Mouse (Mus musculus): ENCODE measurements at regions not wholly inside any gene's neighbourhood (a gene's known extent, or its start where the extent isn't known, plus 50 kb on each side); places are given as distances from the start of the nearest gene placed in this dataset.
"Not testable (repeated sequence)": the region's sequence is repeated elsewhere in the genome, so short reads cannot be mapped to it uniquely, and the experiment has no call there.

DNA sequence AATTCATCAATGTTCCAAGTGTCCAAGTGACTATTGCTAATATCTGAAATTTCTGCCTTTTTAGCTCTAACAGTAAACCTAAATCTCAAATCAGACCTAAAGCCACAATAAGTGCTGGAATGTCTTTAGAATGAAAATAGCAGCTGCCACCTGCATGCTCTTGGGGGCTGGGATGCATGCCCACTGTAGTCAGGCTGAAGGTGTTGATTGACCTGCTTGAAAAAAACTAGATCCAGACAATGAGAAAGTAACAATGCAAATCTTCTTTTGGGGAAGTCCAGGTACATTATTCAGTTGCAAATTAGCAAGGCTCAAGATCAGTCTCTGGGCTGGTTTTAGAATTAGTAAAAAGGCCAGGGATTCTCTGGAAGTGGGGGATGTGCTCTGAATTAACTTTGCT lies 1759.9 kb upstream of the Slc39a10 start:
- H3K36me3 ChIP-seq (ENCODE audit: insufficient read depth, low read length); H3K27me3 ChIP-seq (ENCODE audit: insufficient read depth, low read length): not testable (repeated sequence)
- peak; percentile 29; the same call in 1 of the 2 replicates for TF ChIP-seq NANOG (IDR thresholded peaks at IDR 0.05; ENCODE audit: borderline replicate concordance, low read length)
- peak; percentile 19; the same call in 1 of the 2 replicates for TF ChIP-seq POU5F1 (IDR thresholded peaks at IDR 0.05; ENCODE audit: borderline replicate concordance, low read length)

DNA sequence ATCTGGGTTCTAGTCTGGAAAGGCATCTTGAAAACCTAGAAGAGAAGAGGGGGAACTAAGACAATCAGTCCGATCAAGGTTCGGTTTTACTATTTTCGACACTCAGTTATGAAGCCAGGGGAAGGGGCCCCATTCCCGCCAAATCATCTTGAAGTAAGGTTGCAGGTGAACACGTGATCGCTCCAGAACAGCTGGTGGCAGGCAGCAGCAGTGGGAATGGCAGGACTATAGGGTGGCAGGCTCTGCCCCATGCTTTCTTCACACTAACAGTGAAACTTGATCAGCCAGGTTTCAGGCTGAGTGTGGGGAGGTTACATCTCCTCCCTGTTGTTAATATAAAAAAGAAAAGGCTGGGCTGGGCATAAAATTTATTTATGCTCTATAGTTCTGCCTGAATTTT lies 1758.7 kb upstream of the Slc39a10 start:
- Histone ChIP-seq H3K9me3 (ENCODE audit: low read length) (peaks cover 14% of the 10 kb centered on the region), H3K4me1 (replicated peaks; ENCODE audit: low read depth, low read length) (peaks cover 6% of the 10 kb centered on the region; the same call in 1 of the 2 replicates), H3K36me3 (ENCODE audit: insufficient read depth, low read length) (no peaks in the 10 kb centered on the region), H3K4me3 (replicated peaks; ENCODE audit: low read length) (no peak overlapping the region), H3K27me3 (ENCODE audit: insufficient read depth, low read length) (no peaks in the 10 kb centered on the region)
- no peak for TF ChIP-seq POU5F1 (IDR thresholded peaks at IDR 0.05; ENCODE audit: borderline replicate concordance, low read length)
- TF ChIP-seq CTCF (conservative IDR thresholded peaks at IDR 0.05; ENCODE audit: low read length) = no peak
- TF ChIP-seq NANOG (IDR thresholded peaks at IDR 0.05; ENCODE audit: borderline replicate concordance, low read length) = no peak

More for the DNA sequence above, 1759.9 kb upstream of the Slc39a10 start:
- peaks cover 17% of the 10 kb centered on the region for H3K9me3 ChIP-seq (ENCODE audit: low read length)
- H3K4me1 ChIP-seq (replicated peaks; ENCODE audit: low read depth, low read length); H3K4me3 ChIP-seq (replicated peaks; ENCODE audit: low read length): not testable (repeated sequence)

DNA sequence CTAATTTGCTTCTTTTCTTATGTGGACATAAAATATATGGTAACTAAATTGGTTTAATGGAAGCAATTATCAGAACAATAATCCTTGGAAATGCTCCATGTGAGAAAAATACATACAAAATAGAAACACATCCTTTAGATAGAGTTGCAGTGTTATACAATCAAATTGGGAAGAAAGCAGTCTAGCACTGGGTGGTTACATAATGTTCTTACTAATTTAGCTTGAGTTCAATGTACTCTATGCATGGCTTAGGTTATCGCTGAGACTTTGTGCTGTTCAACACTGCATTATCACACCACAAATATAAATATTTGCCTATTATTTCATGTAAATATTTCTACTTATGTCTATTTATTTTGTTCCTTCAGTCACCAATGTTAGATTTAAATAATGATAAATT lies 1724.5 kb upstream of the Slc39a10 start:
- Histone ChIP-seq H3K4me1 (replicated peaks; ENCODE audit: low read depth, low read length) (no peaks in the 10 kb centered on the region), H3K9me3 (ENCODE audit: low read length) (no peaks in the 10 kb centered on the region), H3K27me3 (ENCODE audit: insufficient read depth, low read length) (no peaks in the 10 kb centered on the region), H3K36me3 (ENCODE audit: insufficient read depth, low read length) (no peaks in the 10 kb centered on the region), H3K4me3 (replicated peaks; ENCODE audit: low read length) (no peak overlapping the region)
- TF ChIP-seq CTCF (conservative IDR thresholded peaks at IDR 0.05; ENCODE audit: low read length) (no peak), NANOG (IDR thresholded peaks at IDR 0.05; ENCODE audit: borderline replicate concordance, low read length) (no peak), POU5F1 (IDR thresholded peaks at IDR 0.05; ENCODE audit: borderline replicate concordance, low read length) (no peak)

DNA sequence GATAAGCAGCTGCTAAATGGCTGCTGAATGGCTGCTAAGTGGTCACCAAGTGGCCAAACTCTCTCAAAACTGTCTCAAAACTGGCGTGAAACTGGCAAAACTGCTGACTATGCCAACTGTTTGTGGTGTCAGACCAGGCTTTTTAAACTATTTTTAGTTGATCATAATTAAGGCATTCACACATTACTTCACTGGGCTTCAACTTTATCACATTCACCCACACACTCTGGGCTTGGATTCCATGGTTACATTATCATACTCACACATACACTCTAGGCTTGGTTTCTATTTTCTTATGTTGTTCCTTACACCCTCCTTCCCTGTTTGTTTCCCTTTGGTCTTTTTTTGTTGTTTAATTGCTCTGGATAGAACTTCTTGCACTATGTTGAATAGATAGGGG lies 1716.4 kb upstream of the Slc39a10 start:
- Histone ChIP-seq H3K4me1 (replicated peaks; ENCODE audit: low read depth, low read length) (no peaks in the 10 kb centered on the region), H3K9me3 (ENCODE audit: low read length) (no peaks in the 10 kb centered on the region), H3K36me3 (ENCODE audit: insufficient read depth, low read length) (no peaks in the 10 kb centered on the region), H3K4me3 (replicated peaks; ENCODE audit: low read length) (no peak overlapping the region), H3K27me3 (ENCODE audit: insufficient read depth, low read length) (no peaks in the 10 kb centered on the region)
- no peak for TF ChIP-seq NANOG (IDR thresholded peaks at IDR 0.05; ENCODE audit: borderline replicate concordance, low read length)
- TF ChIP-seq CTCF (conservative IDR thresholded peaks at IDR 0.05; ENCODE audit: low read length) = no peak
- TF ChIP-seq POU5F1 (IDR thresholded peaks at IDR 0.05; ENCODE audit: borderline replicate concordance, low read length) = no peak
